Mouse (Mus musculus) common myeloid progenitor, adult 5-6 weeks (primary cell): ENCODE results near the gene Dnajc17. TPM values are rescaled to one million over a fixed set of nuclear protein-coding genes. Genes with fewer than 3 reads are reported as not detected.
A peak's percentile ranks its signal among the peaks of the same experiment; 100 is the strongest.

ENCODE experiments used
- ATAC-seq: replicated peaks from 2 replicates; pipeline ENCODE4 v1.8.0; 2016; ENCODE audit warnings: low read depth, mild to moderate bottlenecking, moderate TSS enrichment, inconsistent platforms; ENCODE audit not compliant: poor library complexity, severe bottlenecking
- total RNA-seq: library from RNA; stranded (forward); fragments of 200-1000, 187-1606 nt; gene quantifications from 2 replicates; pipeline ENCODE4 v1.2.3, GENCODE M21; 2017

Dnajc17 gene
- total RNA-seq, 1 experiment from 2014 or later, result 46.6 TPM

DNA sequence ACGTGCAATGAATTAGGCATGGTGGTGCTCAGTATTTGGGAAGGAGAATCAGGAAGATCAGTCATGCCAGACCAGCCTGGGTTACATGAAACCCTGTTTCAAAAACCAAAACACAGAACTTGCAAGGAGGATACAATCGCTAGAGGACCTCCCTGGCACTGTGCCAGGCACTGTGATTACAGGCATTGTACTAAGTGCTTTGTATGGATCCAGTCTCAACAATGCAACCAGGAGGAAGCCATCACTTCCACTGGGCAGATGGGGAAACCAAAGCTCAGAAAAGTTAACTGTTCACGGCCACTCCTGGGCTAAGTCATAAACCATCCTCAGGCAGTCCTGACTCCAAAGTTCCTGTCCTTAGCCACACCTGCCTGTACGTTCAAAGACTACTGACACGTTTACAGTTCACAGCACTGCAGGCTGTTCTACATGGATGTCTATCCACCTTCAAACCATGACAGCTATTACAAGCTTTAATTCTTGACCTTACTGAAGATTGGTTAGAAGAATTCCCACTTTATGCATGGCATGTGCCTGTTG is 5.6 kb downstream of the Dnajc17 start:
- ATAC-seq, result no peak

DNA sequence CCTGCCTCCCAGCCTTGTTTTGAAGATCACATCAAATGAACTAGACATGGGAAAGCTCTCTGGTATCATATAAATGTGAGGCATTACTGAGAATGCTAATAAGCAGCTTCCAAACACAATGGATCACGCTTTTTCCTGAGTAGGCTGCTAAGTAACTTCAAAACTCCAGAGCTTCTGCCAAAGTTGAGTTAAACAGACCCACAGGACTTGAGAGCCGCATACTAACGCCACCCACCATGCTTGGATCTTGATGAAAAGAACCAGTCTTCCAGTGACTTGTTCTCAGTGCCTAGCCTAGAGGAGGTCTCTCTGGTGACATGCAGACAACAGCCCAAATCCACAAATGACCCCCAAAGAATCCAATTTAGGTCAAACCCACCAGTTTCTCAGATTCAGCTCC is 9.7 kb downstream of the Dnajc17 start:
- no peak for ATAC-seq

- no peak for ATAC-seq
Measured at GRCm38 (mm10) chr2:119198049-119198448, 10.5 kb downstream of the Dnajc17 start.

DNA sequence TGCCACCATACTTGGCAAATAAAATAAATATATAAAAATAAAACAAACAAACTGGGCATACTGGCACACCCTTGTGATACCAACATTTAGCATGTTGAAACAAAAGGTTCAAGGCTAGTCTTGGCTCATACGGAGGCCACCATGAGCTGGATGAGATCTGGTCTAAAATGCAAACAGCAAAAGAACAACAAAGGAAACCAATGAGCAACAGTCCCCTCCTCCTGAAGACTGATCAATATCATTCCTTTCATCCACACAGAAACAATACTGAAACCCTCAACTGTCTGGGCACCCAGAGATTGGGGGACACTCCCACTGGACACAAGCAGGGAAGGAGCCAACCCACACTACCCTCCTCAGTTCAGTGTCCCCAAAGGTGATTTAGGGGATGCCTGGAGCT is 11.1 kb downstream of the Dnajc17 start:
- ATAC-seq, result no peak

DNA sequence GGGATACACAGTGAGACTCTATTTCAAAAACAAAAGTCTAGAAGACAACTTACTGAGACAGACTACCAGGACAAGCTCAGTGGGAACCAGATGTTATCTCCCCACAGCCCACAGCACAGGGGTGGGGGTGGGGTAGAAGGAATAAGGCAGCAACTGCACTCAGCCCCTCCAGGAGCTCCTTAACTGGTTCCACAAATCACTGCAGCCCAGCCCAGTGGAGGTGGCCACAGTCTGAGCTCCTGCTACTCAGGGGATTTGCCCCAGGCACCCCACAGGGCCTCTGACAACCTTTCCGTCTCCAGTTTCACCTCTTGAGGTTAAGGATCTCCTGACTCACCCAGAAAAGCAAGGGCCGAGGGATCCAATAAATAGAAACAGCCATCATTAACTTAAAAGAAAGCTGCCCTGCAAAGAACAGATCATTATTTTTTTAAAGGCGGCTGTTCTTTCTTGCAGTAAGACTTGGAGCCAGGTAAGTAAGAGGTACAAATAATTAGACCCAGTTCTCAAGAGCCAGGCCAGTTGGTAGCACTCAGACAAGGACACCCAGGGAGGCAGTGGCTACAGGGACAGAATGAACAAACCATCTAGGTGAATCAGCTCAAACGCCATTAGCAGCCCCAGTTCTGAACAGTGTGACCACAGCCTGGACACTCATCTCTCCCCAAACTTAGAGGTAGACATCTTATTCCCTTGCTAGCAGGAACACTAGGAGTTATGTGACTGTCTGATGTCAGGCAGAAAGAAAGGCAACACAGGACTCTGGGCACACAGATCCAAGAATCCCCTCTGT is 12.1 kb downstream of the Dnajc17 start:
- ATAC-seq, result peak; percentile 45

- ATAC-seq, result no peak
Measured at GRCm38 (mm10) chr2:119194140-119194539, 14.5 kb downstream of the Dnajc17 start.

- no peak for ATAC-seq
Measured at GRCm38 (mm10) chr2:119190969-119191368, 17.6 kb downstream of the Dnajc17 start.

DNA sequence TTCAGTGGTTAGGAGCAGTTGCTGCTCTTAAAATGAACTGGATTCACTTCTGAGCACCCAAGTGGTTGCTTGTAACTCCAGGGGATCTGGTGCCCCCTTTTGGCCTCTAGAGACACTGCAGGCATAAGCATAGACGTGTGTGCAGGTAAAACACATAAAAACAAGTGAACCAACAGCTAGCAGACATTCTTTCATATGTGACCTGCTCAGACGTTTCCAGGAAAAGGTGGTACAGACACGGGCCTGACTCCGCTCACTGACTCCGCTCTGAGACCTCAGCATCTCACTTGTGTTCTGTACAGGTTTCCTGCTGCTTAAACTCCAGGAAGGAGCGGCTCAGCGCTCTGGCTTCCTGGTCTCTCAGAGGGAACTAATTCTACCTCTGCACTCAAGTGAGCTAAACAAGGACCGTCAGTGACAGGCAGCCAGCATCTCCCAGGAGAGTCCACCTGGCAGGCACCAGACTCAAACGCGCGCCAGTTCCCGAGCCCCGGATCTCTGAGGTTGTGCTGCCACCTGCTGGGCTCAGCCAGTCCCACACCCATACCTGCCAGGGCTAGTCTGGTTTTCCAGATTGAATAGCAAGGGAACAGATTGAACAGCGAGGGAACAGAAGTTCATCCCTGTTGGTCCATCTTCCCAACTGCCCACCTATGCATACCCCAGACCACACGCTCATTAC is 19.4 kb downstream of the Dnajc17 start:
- ATAC-seq, result peak; percentile 99

DNA sequence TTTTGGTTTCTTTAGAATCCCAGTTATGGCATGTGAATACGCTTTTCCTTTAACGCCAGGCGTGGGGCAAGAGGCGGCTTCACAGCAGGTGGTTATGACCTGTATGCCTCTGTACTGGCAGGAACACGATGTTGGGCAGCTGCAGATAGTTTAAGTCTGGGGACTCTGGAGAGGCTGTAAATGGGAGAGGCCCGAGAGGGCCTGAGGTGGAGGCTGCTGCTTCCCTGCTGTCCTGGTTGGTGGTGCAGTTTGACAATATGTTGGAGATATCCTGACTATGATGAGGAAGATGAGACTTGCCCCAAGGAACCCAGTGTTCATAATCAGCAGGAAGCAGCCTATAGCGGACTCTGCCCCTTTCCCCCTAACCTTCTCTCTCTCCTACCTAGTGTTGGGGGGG is 25.7 kb downstream of the Dnajc17 start:
- ATAC-seq, result no peak

GRCm38 (mm10) chr2:119177384-119177939 is 31.1 kb downstream of the Dnajc17 start:
- no peak for ATAC-seq

- ATAC-seq, result no peak
Measured at GRCm38 (mm10) chr2:119176761-119177160, 31.8 kb downstream of the Dnajc17 start.

DNA sequence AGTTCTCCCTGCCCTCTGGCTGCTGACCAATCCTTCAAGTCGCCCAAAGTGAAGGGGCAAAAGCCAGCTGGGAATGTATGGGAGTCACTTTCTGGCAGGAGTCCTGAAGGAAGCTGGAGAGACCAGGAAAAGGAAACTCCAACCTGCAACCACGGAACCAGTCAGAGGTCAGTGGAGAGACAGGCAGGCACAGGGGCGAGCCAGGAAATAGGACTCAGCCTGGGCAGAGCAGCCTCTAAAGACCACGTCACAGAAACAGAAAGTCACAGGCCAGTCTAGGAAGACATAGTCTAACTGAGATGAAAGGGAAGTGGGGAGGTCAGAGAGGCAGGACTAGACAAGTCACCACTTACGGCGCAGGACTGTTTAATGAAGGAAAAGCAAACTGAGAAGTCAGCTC is 33.0 kb downstream of the Dnajc17 start:
- no peak for ATAC-seq

- no peak for ATAC-seq
Measured at GRCm38 (mm10) chr2:119174866-119175265, 33.7 kb downstream of the Dnajc17 start.

- no peak for ATAC-seq
Measured at GRCm38 (mm10) chr2:119173991-119174651, 34.5 kb downstream of the Dnajc17 start, which contains the start of gene Gm14137. Gene Gm14137, plus strand, starts transcription at chr2:119174509.

GRCm38 (mm10) chr2:119172862-119173576 is 35.6 kb downstream of the Dnajc17 start:
- ATAC-seq, result peak; percentile 74

GRCm38 (mm10) chr2:119172446-119172845 is 36.1 kb downstream of the Dnajc17 start:
- peak; percentile 2; the same call in 1 of the 2 replicates for ATAC-seq

GRCm38 (mm10) chr2:119171574-119171973 is 37.0 kb downstream of the Dnajc17 start:
- no peak for ATAC-seq

- ATAC-seq, result 0 out of 2 replicates have a peak, but pooled peaks have one; percentile 8
Measured at GRCm38 (mm10) chr2:119170282-119170681, 38.3 kb downstream of the Dnajc17 start.

- no peak for ATAC-seq
Measured at GRCm38 (mm10) chr2:119167866-119168256, 40.7 kb downstream of the Dnajc17 start.
